Mouse (Mus musculus): ENCODE data around the gene Met. TPM values are rescaled to one million over a fixed set of nuclear protein-coding genes. Genes with fewer than 3 reads are reported as not detected.

Gene Met
- total and polyA plus RNA-seq, 3 experiments, result 0.13 to 0.53 (median 0.26) TPM

DNA sequence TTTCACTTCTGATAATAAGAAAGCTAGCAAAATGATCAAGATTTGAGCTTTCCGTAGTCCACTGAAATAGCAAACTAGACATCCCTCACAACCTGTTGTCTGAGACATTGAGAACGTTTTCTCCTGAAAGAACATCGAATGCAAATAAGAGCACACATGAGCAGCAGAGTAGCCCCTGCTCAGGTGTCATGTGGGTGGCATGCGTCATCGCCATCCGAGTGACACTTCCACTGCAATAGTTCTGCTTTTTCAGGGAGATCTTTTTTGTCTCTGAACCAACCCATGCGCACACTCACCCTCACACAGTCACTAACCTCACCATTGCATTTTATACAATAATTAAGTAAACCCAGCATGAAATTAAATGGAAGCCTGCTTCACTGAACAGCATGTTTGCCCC is 78.8 kb downstream of the Met start:
- Histone ChIP-seq H3K4me3 (replicated peaks in 1 of 3; ENCODE audit: low read depth in 2 of 3, low read length in 2 of 3, poor library complexity in 1 of 3) (no peak overlapping the region), H3K79me2 (replicated peaks; ENCODE audit: control insufficient read depth, extremely low read depth, insufficient read depth, poor library complexity, severe bottlenecking) (no peaks in the 10 kb centered on the region), H3K27me3 (replicated peaks) (no peaks in the 10 kb centered on the region), H3K27ac (ENCODE audit: insufficient read depth, low read depth) (no peak overlapping the region), H3K9me3 (replicated peaks; ENCODE audit: low read length) (no peaks in the 10 kb centered on the region), H3K4me1 (ENCODE audit: control insufficient read depth in 1 of 2, insufficient read depth in 2 of 2) (peaks cover 0 to 30% of the 10 kb centered on the region in 2 experiments; a peak in 2 of 4 replicates), H3K36me3 (replicated peaks in 1 of 2; ENCODE audit: control insufficient read depth in 1 of 2, insufficient read depth in 1 of 2, low read length in 1 of 2) (no peaks in the 10 kb centered on the region), H3K9ac (ENCODE audit: insufficient read depth, low read depth) (no peak overlapping the region), H3K4me2 (ENCODE audit: insufficient read depth, low read depth, poor library complexity, severe bottlenecking) (0 out of 2 replicates have a peak overlapping the region, but pooled peaks have one; percentile 0)
- TF ChIP-seq ELF1 (IDR thresholded peaks at IDR 0.05; ENCODE audit: low read depth, low read length), result no peak
- peak; percentile 51 for TF ChIP-seq ETS1 (conservative IDR thresholded peaks at IDR 0.05; ENCODE audit: low read depth, low read length)
- TF ChIP-seq CHD2 (IDR thresholded peaks at IDR 0.05; ENCODE audit: low read length), result no peak
- TF ChIP-seq NELFE (IDR thresholded peaks at IDR 0.05; ENCODE audit: low read depth, low read length), result no peak
- no peak for TF ChIP-seq E2F4 (IDR thresholded peaks at IDR 0.05; ENCODE audit: insufficient replicate concordance, low read depth, low read length)
- no peak for TF ChIP-seq ZMIZ1 (IDR thresholded peaks at IDR 0.05; ENCODE audit: low read depth, low read length)
- no peak for TF ChIP-seq USF2 (conservative IDR thresholded peaks at IDR 0.05; ENCODE audit: low read depth, low read length)
- TF ChIP-seq RAD21 (IDR thresholded peaks at IDR 0.05; ENCODE audit: low read depth, low read length), result no peak
- no peak for TF ChIP-seq ZNF384 (IDR thresholded peaks at IDR 0.05; ENCODE audit: low read depth, low read length)
- TF ChIP-seq SMC3 (IDR thresholded peaks at IDR 0.05; ENCODE audit: low read depth, low read length), result no peak
- TF ChIP-seq EP300 (IDR thresholded peaks at IDR 0.05; ENCODE audit: low read length), result no peak
- TF ChIP-seq MYC (IDR thresholded peaks at IDR 0.05; ENCODE audit: low read depth, low read length), result no peak
- TF ChIP-seq TBP (conservative IDR thresholded peaks at IDR 0.05; ENCODE audit: low read depth, low read length), result no peak
- TF ChIP-seq POLR2A (IDR thresholded peaks at IDR 0.05; ENCODE audit: low read depth, low read length), result no peak
- peak; percentile 79 for TF ChIP-seq BHLHE40 (IDR thresholded peaks at IDR 0.05; ENCODE audit: low read depth, low read length)
- peak; percentile 54; the same call in 1 of the 2 replicates for TF ChIP-seq MAX (IDR thresholded peaks at IDR 0.05; ENCODE audit: low read length)
- in situ Hi-C loops (cut with MboI; ENCODE audit: low pct_ligation_motif_present, low pct_unique_long_range_greater_than_20kb, low sequenced_read_pairs) (no loop called here), dilution Hi-C loops (cut with MboI; ENCODE audit: extremely low pct_ligation_motif_present, extremely low pct_unique_long_range_greater_than_20kb, low sequenced_read_pairs) (no loop called here)
- DNase-seq (ENCODE audit: extremely low read depth), result peak; percentile 59

DNA sequence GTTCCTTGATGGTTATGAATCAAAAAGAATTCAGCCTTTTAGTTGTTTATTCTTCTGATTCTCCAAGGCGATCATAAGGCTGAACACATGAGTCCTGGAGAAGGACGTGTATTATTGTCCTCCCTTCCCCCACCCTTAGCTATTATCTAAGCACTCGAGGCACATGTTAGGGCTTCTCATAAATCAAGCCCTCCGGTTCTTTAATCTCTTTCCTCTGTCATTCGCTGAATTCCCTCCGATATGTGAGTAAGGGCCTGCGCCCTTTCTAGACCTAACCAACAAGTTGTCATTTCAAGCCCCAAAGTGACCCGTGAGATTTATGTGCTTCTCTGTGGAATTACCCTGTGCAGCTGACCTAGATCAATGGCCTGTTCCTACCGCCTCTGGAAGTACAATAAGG is 81.9 kb downstream of the Met start:
- Histone ChIP-seq H3K27ac (ENCODE audit: insufficient read depth, low read depth) (no peak overlapping the region), H3K27me3 (replicated peaks) (no peaks in the 10 kb centered on the region), H3K9me3 (replicated peaks; ENCODE audit: low read length) (no peaks in the 10 kb centered on the region), H3K4me1 (ENCODE audit: control insufficient read depth in 1 of 2, insufficient read depth in 2 of 2) (peaks cover 2 to 30% of the 10 kb centered on the region in 2 experiments; a peak in 2 of 4 replicates), H3K4me2 (ENCODE audit: insufficient read depth, low read depth, poor library complexity, severe bottlenecking) (no peak overlapping the region), H3K9ac (ENCODE audit: insufficient read depth, low read depth) (no peak overlapping the region), H3K4me3 (replicated peaks in 1 of 3; ENCODE audit: low read depth in 2 of 3, low read length in 2 of 3, poor library complexity in 1 of 3) (no peak overlapping the region), H3K36me3 (replicated peaks in 1 of 2; ENCODE audit: control insufficient read depth in 1 of 2, insufficient read depth in 1 of 2, low read length in 1 of 2) (no peaks in the 10 kb centered on the region), H3K79me2 (replicated peaks; ENCODE audit: control insufficient read depth, extremely low read depth, insufficient read depth, poor library complexity, severe bottlenecking) (no peaks in the 10 kb centered on the region)
- dilution Hi-C loops (cut with MboI; ENCODE audit: extremely low pct_ligation_motif_present, extremely low pct_unique_long_range_greater_than_20kb, low sequenced_read_pairs), result no loop called here
- in situ Hi-C loops (cut with MboI; ENCODE audit: low pct_ligation_motif_present, low pct_unique_long_range_greater_than_20kb, low sequenced_read_pairs), result no loop called here
- TF ChIP-seq KAT2A (IDR thresholded peaks at IDR 0.05; ENCODE audit: insufficient replicate concordance, low read length) (no peak), ETS1 (conservative IDR thresholded peaks at IDR 0.05; ENCODE audit: low read depth, low read length) (no peak), ELF1 (IDR thresholded peaks at IDR 0.05; ENCODE audit: low read depth, low read length) (no peak), RAD21 (IDR thresholded peaks at IDR 0.05; ENCODE audit: low read depth, low read length) (no peak), SMC3 (IDR thresholded peaks at IDR 0.05; ENCODE audit: low read depth, low read length) (no peak), CTCF (conservative IDR thresholded peaks at IDR 0.05 in 1 of 2, IDR thresholded peaks at IDR 0.05 in 1 of 2; ENCODE audit: low read depth in 2 of 2, low read length in 2 of 2) (no peak), NRF1 (IDR thresholded peaks at IDR 0.05; ENCODE audit: low read depth, low read length) (no peak), ZMIZ1 (IDR thresholded peaks at IDR 0.05; ENCODE audit: low read depth, low read length) (no peak), MAFK (IDR thresholded peaks at IDR 0.05; ENCODE audit: insufficient replicate concordance, low read length) (no peak), JUN (IDR thresholded peaks at IDR 0.05; ENCODE audit: insufficient read depth, low read depth, low read length) (no peak), CHD1 (IDR thresholded peaks at IDR 0.05; ENCODE audit: low read depth, low read length) (no peak), E2F4 (IDR thresholded peaks at IDR 0.05; ENCODE audit: insufficient replicate concordance, low read depth, low read length) (no peak), JUND (conservative IDR thresholded peaks at IDR 0.05; ENCODE audit: low read depth, low read length) (no peak), BHLHE40 (IDR thresholded peaks at IDR 0.05; ENCODE audit: low read depth, low read length) (no peak), POLR2AphosphoS2 (IDR thresholded peaks at IDR 0.05; ENCODE audit: low read depth, low read length) (no peak), USF2 (conservative IDR thresholded peaks at IDR 0.05; ENCODE audit: low read depth, low read length) (no peak), PAX5 (IDR thresholded peaks at IDR 0.05; ENCODE audit: low read length) (no peak), UBTF (IDR thresholded peaks at IDR 0.05; ENCODE audit: low read depth, low read length) (no peak), ZKSCAN1 (IDR thresholded peaks at IDR 0.05; ENCODE audit: borderline replicate concordance, low read depth, low read length) (no peak)
- DNase-seq (ENCODE audit: extremely low read depth), result no peak
